Mouse (Mus musculus): ENCODE data around the gene Prickle3. TPM values are rescaled to one million over a fixed set of nuclear protein-coding genes. Genes with fewer than 3 reads are reported as not detected.
A peak's percentile ranks its signal among the peaks of the same experiment; 100 is the strongest.

Gene Prickle3
- polyA plus RNA-seq, 1 experiment = 13.0 TPM

GRCm38 (mm10) chrX:7679405-7680056 lies 22.5 kb downstream of the Prickle3 start:
- H3K4me3 ChIP-seq (ENCODE audit: low read depth, low read length) = peak overlapping the region; percentile 64
- H3K36me3 ChIP-seq (ENCODE audit: control insufficient read depth, insufficient read depth, low read length) = no peaks in the 10 kb centered on the region
- TF ChIP-seq POLR2A (IDR thresholded peaks at IDR 0.05; ENCODE audit: low read depth, low read length) (no peak), CTCF (IDR thresholded peaks at IDR 0.05; ENCODE audit: extremely low read depth, insufficient read length, insufficient replicate concordance, low read depth, low read length) (peak; percentile 76)
- H3K27me3 ChIP-seq (ENCODE audit: control insufficient read depth, insufficient read depth, low read length) = no peaks in the 10 kb centered on the region
- peak overlapping the region; percentile 32; the same call in 1 of the 2 replicates for H3K27ac ChIP-seq (ENCODE audit: insufficient read depth, low read depth, low read length)
- H3K4me1 ChIP-seq (ENCODE audit: control insufficient read depth, insufficient read depth, insufficient read length, low read length) = no peaks in the 10 kb centered on the region
- WGBS = 12% methylated on average over 27 of the region's 27 CpGs

GRCm38 (mm10) chrX:7680057-7680412 lies 23.0 kb downstream of the Prickle3 start:
- H3K4me3 ChIP-seq (ENCODE audit: low read depth, low read length) = peak overlapping the region; percentile 64
- no peaks in the 10 kb centered on the region for H3K36me3 ChIP-seq (ENCODE audit: control insufficient read depth, insufficient read depth, low read length)
- no peak overlapping the region for H3K27ac ChIP-seq (ENCODE audit: insufficient read depth, low read depth, low read length)
- no peaks in the 10 kb centered on the region for H3K4me1 ChIP-seq (ENCODE audit: control insufficient read depth, insufficient read depth, insufficient read length, low read length)
- no peaks in the 10 kb centered on the region for H3K27me3 ChIP-seq (ENCODE audit: control insufficient read depth, insufficient read depth, low read length)
- TF ChIP-seq POLR2A (IDR thresholded peaks at IDR 0.05; ENCODE audit: low read depth, low read length) (no peak), CTCF (IDR thresholded peaks at IDR 0.05; ENCODE audit: extremely low read depth, insufficient read length, insufficient replicate concordance, low read depth, low read length) (no peak)
- WGBS = 12% methylated on average over 12 of the region's 12 CpGs

GRCm38 (mm10) chrX:7680864-7681263 lies 23.8 kb downstream of the Prickle3 start, which contains the start of gene Magix:
Gene Magix, minus strand, starts transcription at chrX:7681251.
- H3K27me3 ChIP-seq (ENCODE audit: control insufficient read depth, insufficient read depth, low read length) = no peaks in the 10 kb centered on the region
- no peak for TF ChIP-seq POLR2A (IDR thresholded peaks at IDR 0.05; ENCODE audit: low read depth, low read length)
- TF ChIP-seq CTCF (IDR thresholded peaks at IDR 0.05; ENCODE audit: extremely low read depth, insufficient read length, insufficient replicate concordance, low read depth, low read length) = no peak
- no peaks in the 10 kb centered on the region for H3K36me3 ChIP-seq (ENCODE audit: control insufficient read depth, insufficient read depth, low read length)
- H3K4me3 ChIP-seq (ENCODE audit: low read depth, low read length) = peak within 1 kb of the TSS; percentile 64
- 58% methylated on average over 14 of the region's 14 CpGs for WGBS
- no peak within 1 kb of the TSS for H3K27ac ChIP-seq (ENCODE audit: insufficient read depth, low read depth, low read length)
- H3K4me1 ChIP-seq (ENCODE audit: control insufficient read depth, insufficient read depth, insufficient read length, low read length) = no peaks in the 10 kb centered on the region

- no peaks in the 10 kb centered on the region for H3K27me3 ChIP-seq (ENCODE audit: control insufficient read depth, insufficient read depth, low read length)
- WGBS = 96% methylated on average over 2 of the region's 2 CpGs
- no peaks in the 10 kb centered on the region for H3K4me1 ChIP-seq (ENCODE audit: control insufficient read depth, insufficient read depth, insufficient read length, low read length)
- no peak for TF ChIP-seq POLR2A (IDR thresholded peaks at IDR 0.05; ENCODE audit: low read depth, low read length)
- TF ChIP-seq CTCF (IDR thresholded peaks at IDR 0.05; ENCODE audit: extremely low read depth, insufficient read length, insufficient replicate concordance, low read depth, low read length) = no peak
- no peak overlapping the region for H3K4me3 ChIP-seq (ENCODE audit: low read depth, low read length)
- H3K36me3 ChIP-seq (ENCODE audit: control insufficient read depth, insufficient read depth, low read length) = no peaks in the 10 kb centered on the region
- H3K27ac ChIP-seq (ENCODE audit: insufficient read depth, low read depth, low read length) = no peak overlapping the region
Observed at GRCm38 (mm10) chrX:7688321-7688720, 31.3 kb downstream of the Prickle3 start.

GRCm38 (mm10) chrX:7690486-7690885 lies 33.4 kb downstream of the Prickle3 start:
- Histone ChIP-seq H3K36me3 (ENCODE audit: control insufficient read depth, insufficient read depth, low read length) (no peaks in the 10 kb centered on the region), H3K27me3 (ENCODE audit: control insufficient read depth, insufficient read depth, low read length) (no peaks in the 10 kb centered on the region), H3K27ac (ENCODE audit: insufficient read depth, low read depth, low read length) (no peak overlapping the region), H3K4me3 (ENCODE audit: low read depth, low read length) (no peak overlapping the region), H3K4me1 (ENCODE audit: control insufficient read depth, insufficient read depth, insufficient read length, low read length) (no peaks in the 10 kb centered on the region)
- WGBS = 62% methylated on average over 3 of the region's 3 CpGs
- no peak for TF ChIP-seq POLR2A (IDR thresholded peaks at IDR 0.05; ENCODE audit: low read depth, low read length)
- no peak for TF ChIP-seq CTCF (IDR thresholded peaks at IDR 0.05; ENCODE audit: extremely low read depth, insufficient read length, insufficient replicate concordance, low read depth, low read length)

GRCm38 (mm10) chrX:7692862-7693261 lies 35.8 kb downstream of the Prickle3 start:
- no peaks in the 10 kb centered on the region for H3K27me3 ChIP-seq (ENCODE audit: control insufficient read depth, insufficient read depth, low read length)
- TF ChIP-seq CTCF (IDR thresholded peaks at IDR 0.05; ENCODE audit: extremely low read depth, insufficient read length, insufficient replicate concordance, low read depth, low read length) (no peak), POLR2A (IDR thresholded peaks at IDR 0.05; ENCODE audit: low read depth, low read length) (no peak)
- H3K4me1 ChIP-seq (ENCODE audit: control insufficient read depth, insufficient read depth, insufficient read length, low read length) = no peaks in the 10 kb centered on the region
- H3K27ac ChIP-seq (ENCODE audit: insufficient read depth, low read depth, low read length) = no peak overlapping the region
- H3K36me3 ChIP-seq (ENCODE audit: control insufficient read depth, insufficient read depth, low read length) = no peaks in the 10 kb centered on the region
- no peak overlapping the region for H3K4me3 ChIP-seq (ENCODE audit: low read depth, low read length)
- whole genome bisulfite sequencing = 33% methylated on average over 4 of the region's 4 CpGs

- Histone ChIP-seq H3K4me1 (ENCODE audit: control insufficient read depth, insufficient read depth, insufficient read length, low read length) (peaks cover 2% of the 10 kb centered on the region; the same call in 1 of the 2 replicates), H3K27ac (ENCODE audit: insufficient read depth, low read depth, low read length) (no peak overlapping the region), H3K4me3 (ENCODE audit: low read depth, low read length) (no peak overlapping the region), H3K36me3 (ENCODE audit: control insufficient read depth, insufficient read depth, low read length) (peaks cover 4% of the 10 kb centered on the region), H3K27me3 (ENCODE audit: control insufficient read depth, insufficient read depth, low read length) (no peaks in the 10 kb centered on the region)
- 36% methylated on average over 6 of the region's 6 CpGs for WGBS
- TF ChIP-seq POLR2A (IDR thresholded peaks at IDR 0.05; ENCODE audit: low read depth, low read length) = no peak
- no peak for TF ChIP-seq CTCF (IDR thresholded peaks at IDR 0.05; ENCODE audit: extremely low read depth, insufficient read length, insufficient replicate concordance, low read depth, low read length)
Observed at GRCm38 (mm10) chrX:7696520-7696919, 39.5 kb downstream of the Prickle3 start.

All from small intestine, adult 2 months (tissue).